Mouse (Mus musculus): ENCODE data around the gene Frmd6. TPM values are rescaled to one million over a fixed set of nuclear protein-coding genes. Genes with fewer than 3 reads are reported as not detected.

The Frmd6 gene
- 2.5 and 2.7 TPM in 2 replicates for total RNA-seq (2012; rRNA removed)
- total RNA-seq (2014; rRNA removed), result 3.1 and 3.5 TPM in 2 replicates
- 4.5 and 4.7 TPM in 2 replicates for polyA plus RNA-seq (2012; ENCODE audit: insufficient read length, low read depth)

GRCm38 (mm10) chr12:70824729-70825650 lies at the start of gene Frmd6:
TSS of gene Frmd6 (plus strand) at chr12:70825514.
- dilution Hi-C loops (cut with MboI; ENCODE audit: extremely low pct_ligation_motif_present, extremely low pct_unique_long_range_greater_than_20kb, low sequenced_read_pairs) (no loop called here), in situ Hi-C loops (cut with MboI; ENCODE audit: low pct_ligation_motif_present, low pct_unique_long_range_greater_than_20kb, low sequenced_read_pairs) (no loop called here)
- Histone ChIP-seq H3K4me2 (ENCODE audit: insufficient read depth, low read depth, poor library complexity, severe bottlenecking) (peak within 1 kb of the TSS; percentile 72), H3K79me2 (replicated peaks; ENCODE audit: control insufficient read depth, extremely low read depth, insufficient read depth, poor library complexity, severe bottlenecking) (no peaks in the 10 kb centered on the region), H3K27me3 (replicated peaks) (peaks cover 4% of the 10 kb centered on the region), H3K9me3 (replicated peaks; ENCODE audit: low read length) (no peaks in the 10 kb centered on the region), H3K4me1 (ENCODE audit: control insufficient read depth in 1 of 2, insufficient read depth in 2 of 2) (peaks cover 0 to 29% of the 10 kb centered on the region in 2 experiments; a peak in 2 of 4 replicates), H3K36me3 (replicated peaks in 1 of 2; ENCODE audit: control insufficient read depth in 1 of 2, insufficient read depth in 1 of 2, low read length in 1 of 2) (no peaks in the 10 kb centered on the region), H3K9ac (ENCODE audit: insufficient read depth, low read depth) (peak within 1 kb of the TSS; percentile 86), H3K4me3 (replicated peaks in 1 of 3; ENCODE audit: low read depth in 2 of 3, low read length in 2 of 3, poor library complexity in 1 of 3) (peak within 1 kb of the TSS; percentile 61 to 69 (median 63)), H3K27ac (ENCODE audit: insufficient read depth, low read depth) (no peak within 1 kb of the TSS)
- TF ChIP-seq RCOR1 (conservative IDR thresholded peaks at IDR 0.05; ENCODE audit: low read depth, low read length) (no peak), HCFC1 (IDR thresholded peaks at IDR 0.05; ENCODE audit: low read depth, low read length) (peak; percentile 38; the same call in 1 of the 2 replicates), POLR2AphosphoS2 (IDR thresholded peaks at IDR 0.05; ENCODE audit: low read depth, low read length) (no peak), MXI1 (IDR thresholded peaks at IDR 0.05; ENCODE audit: low read depth, low read length) (peak; percentile 82; the same call in 1 of the 2 replicates), TBP (conservative IDR thresholded peaks at IDR 0.05; ENCODE audit: low read depth, low read length) (0 out of 2 replicates have a peak, but pooled peaks have one; percentile 14), ELF1 (IDR thresholded peaks at IDR 0.05; ENCODE audit: low read depth, low read length) (peak; percentile 50), CHD1 (IDR thresholded peaks at IDR 0.05; ENCODE audit: low read depth, low read length) (peak; percentile 97), MAZ (IDR thresholded peaks at IDR 0.05; ENCODE audit: low read depth, low read length) (peak; percentile 89), MEF2A (IDR thresholded peaks at IDR 0.05; ENCODE audit: borderline replicate concordance, low read depth, low read length) (0 out of 2 replicates have a peak, but pooled peaks have one; percentile 22), IRF4 (IDR thresholded peaks at IDR 0.05; ENCODE audit: low read depth, low read length) (no peak; the same call in 1 of the 2 replicates), MAX (IDR thresholded peaks at IDR 0.05; ENCODE audit: low read length) (no peak; the same call in 1 of the 2 replicates), SIN3A (IDR thresholded peaks at IDR 0.05; ENCODE audit: low read length) (0 out of 2 replicates have a peak, but pooled peaks have one; percentile 25), ZNF384 (IDR thresholded peaks at IDR 0.05; ENCODE audit: low read depth, low read length) (no peak), TCF12 (IDR thresholded peaks at IDR 0.05; ENCODE audit: low read depth, low read length) (peak; percentile 75), GABPA (IDR thresholded peaks at IDR 0.05; ENCODE audit: insufficient replicate concordance, low read depth, low read length) (no peak), BHLHE40 (IDR thresholded peaks at IDR 0.05; ENCODE audit: low read depth, low read length) (peak; percentile 82), MAFK (IDR thresholded peaks at IDR 0.05; ENCODE audit: insufficient replicate concordance, low read length) (no peak), EP300 (IDR thresholded peaks at IDR 0.05; ENCODE audit: low read length) (0 out of 2 replicates have a peak, but pooled peaks have one; percentile 12), ZMIZ1 (IDR thresholded peaks at IDR 0.05; ENCODE audit: low read depth, low read length) (peak; percentile 73), ZC3H11A (IDR thresholded peaks at IDR 0.05; ENCODE audit: low read depth, low read length) (no peak), SMC3 (IDR thresholded peaks at IDR 0.05; ENCODE audit: low read depth, low read length) (peak; percentile 45), MYC (IDR thresholded peaks at IDR 0.05; ENCODE audit: low read depth, low read length) (no peak), ETS1 (conservative IDR thresholded peaks at IDR 0.05; ENCODE audit: low read depth, low read length) (no peak), POLR2A (IDR thresholded peaks at IDR 0.05; ENCODE audit: low read depth, low read length) (peak; percentile 80), ZKSCAN1 (IDR thresholded peaks at IDR 0.05; ENCODE audit: borderline replicate concordance, low read depth, low read length) (no peak), JUND (conservative IDR thresholded peaks at IDR 0.05; ENCODE audit: low read depth, low read length) (no peak), JUN (IDR thresholded peaks at IDR 0.05; ENCODE audit: insufficient read depth, low read depth, low read length) (no peak), E2F4 (IDR thresholded peaks at IDR 0.05; ENCODE audit: insufficient replicate concordance, low read depth, low read length) (no peak), UBTF (IDR thresholded peaks at IDR 0.05; ENCODE audit: low read depth, low read length) (no peak; the same call in 1 of the 2 replicates), CTCF (conservative IDR thresholded peaks at IDR 0.05 in 1 of 2, IDR thresholded peaks at IDR 0.05 in 1 of 2; ENCODE audit: low read depth in 2 of 2, low read length in 2 of 2) (peak in 1 of 2 experiments; percentile 60; a peak in 2 of 4 replicates), NELFE (IDR thresholded peaks at IDR 0.05; ENCODE audit: low read depth, low read length) (peak; percentile 71)
- DNase-seq (ENCODE audit: extremely low read depth), result peak; percentile 85
